Mouse (Mus musculus): Measurements from ENCODE around the gene Scgb2b15. TPM values are rescaled to one million over a fixed set of nuclear protein-coding genes. Genes with fewer than 3 reads are reported as not detected.
"Not testable (repeated sequence)": the region's sequence is repeated elsewhere in the genome, so short reads cannot be mapped to it uniquely, and the experiment has no call there.

Gene Scgb2b15
- total RNA-seq (2021), result not detected

DNA sequence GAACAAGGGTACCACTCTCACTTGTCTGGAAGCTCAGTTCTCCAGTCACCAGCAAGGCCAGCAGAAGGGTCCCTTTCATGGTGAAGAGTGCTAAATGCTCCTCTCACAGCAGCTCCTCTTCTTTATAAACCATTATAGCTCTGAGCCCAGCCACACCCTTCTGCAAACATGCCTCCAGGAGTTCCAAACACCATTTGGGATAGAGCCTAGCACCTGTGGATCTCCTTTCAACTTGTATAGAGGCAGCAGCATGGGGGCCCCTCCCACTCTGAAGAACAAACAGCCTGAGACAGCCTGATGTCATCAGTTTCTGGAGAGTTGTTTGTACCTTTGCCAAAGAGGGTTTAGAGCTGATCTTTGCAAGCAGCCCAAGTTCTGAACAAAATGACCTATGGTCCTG, at the start of gene Scgb2b15:
Scgb2b15 (minus strand) TSS at position 101 of the 400 bp plus-strand sequence.
- DNase-seq, result not testable (repeated sequence)

DNA sequence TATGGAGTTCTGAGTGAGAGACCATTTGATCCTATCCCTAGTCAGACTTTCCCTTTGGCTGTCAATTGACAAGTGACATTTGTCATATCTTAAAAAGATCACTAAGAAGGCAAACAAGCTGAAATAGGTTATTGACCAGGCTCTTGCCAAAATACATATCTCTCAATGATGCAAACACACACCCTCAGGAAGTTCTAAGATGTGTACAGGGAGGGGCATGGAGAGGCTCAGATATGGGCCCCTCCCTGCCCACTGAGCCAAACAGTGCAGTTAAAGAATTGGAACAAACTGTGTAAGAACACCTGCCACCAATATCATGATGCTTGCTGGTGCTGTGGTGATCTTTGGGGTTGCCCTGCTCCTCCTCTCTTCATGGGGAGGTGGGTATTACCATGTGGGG, 6.8 kb upstream of the Scgb2b15 start, which contains the start of gene Scgb1b15:
Scgb1b15 (plus strand) TSS at position 301 of the 400 bp plus-strand sequence.
- not testable (repeated sequence) for DNase-seq

Other genes with a start within 250 kb of the Scgb2b15 start
- gene Scgb1b15, start 6.9 kb upstream of the Scgb2b15 start, total RNA-seq (2021), result not detected
- gene Scgb2b17, start 226.9 kb upstream of the Scgb2b15 start, total RNA-seq (2021), result not detected
- not detected for gene Scgb1b17, start 233.8 kb upstream of the Scgb2b15 start, total RNA-seq (2021)